In the genomic region with DNA sequence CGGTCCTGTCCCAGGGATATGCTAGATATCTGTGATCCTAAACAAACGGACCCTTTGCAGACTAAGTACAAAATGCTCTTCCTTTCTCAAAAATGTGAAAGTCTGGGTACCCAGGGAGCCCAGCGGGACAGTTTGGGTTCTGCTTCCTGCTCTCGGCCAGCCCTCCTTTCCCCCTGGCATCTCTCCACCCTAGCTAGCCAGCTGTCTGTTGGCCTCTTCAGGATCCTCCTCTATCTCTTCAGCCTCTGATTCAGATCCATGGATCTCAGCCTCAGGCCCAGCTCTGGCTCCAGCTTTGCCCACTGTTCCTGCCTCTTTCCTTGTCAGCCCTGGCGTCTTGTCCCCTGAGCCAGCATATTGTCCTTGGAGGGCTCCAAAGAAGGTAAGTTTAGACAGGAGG, we compare ENCODE assay signal across 10 mouse cellular contexts. TPM values are rescaled to one million over a fixed set of nuclear protein-coding genes. Genes with fewer than 3 reads are reported as not detected.
DNase-seq lines count a peak whose midpoint lies in the region; ATAC-seq and TF ChIP-seq lines count a peak whose summit lies in the region.
"Had no signal": no experiment of that assay in that cellular context is flagged by ENCODE, and none has a peak within 500 bp of the region (broad histone marks: within the 10 kb centered on the region; RNA-seq: fewer than 3 reads in every experiment).

No protein-coding gene starts in this region.

- no peak overlapping the region for H3K4me3 ChIP-seq in layer of hippocampus, adult 2 months
- peak overlapping the region; percentile 66 for H3K4me3 ChIP-seq in embryonic facial prominence, embryonic 10.5 days
- H3K4me3 ChIP-seq in hindbrain, embryonic 11.5 days (ENCODE audit: low read depth, low read length): no peak overlapping the region
- H3K4me3 ChIP-seq in myocyte: peak overlapping the region; percentile 6

- no peaks in the 10 kb centered on the region for H3K36me3 ChIP-seq in embryonic facial prominence, embryonic 10.5 days (replicated peaks)
- H3K36me3 ChIP-seq in hindbrain, embryonic 11.5 days (ENCODE audit: control insufficient read depth, insufficient read depth, low read length): no peaks in the 10 kb centered on the region
- H3K36me3 ChIP-seq in myocyte (ENCODE audit: control insufficient read depth, insufficient read depth): no peaks in the 10 kb centered on the region

- H3K9ac ChIP-seq in hindbrain, embryonic 11.5 days (ENCODE audit: low read depth, low read length): peak overlapping the region; percentile 31; the same call in 1 of the 2 replicates

- no peaks in the 10 kb centered on the region for H3K9me3 ChIP-seq in embryonic facial prominence, embryonic 10.5 days
- no peaks in the 10 kb centered on the region for H3K9me3 ChIP-seq in hindbrain, embryonic 11.5 days (ENCODE audit: control insufficient read depth, low read length)

- ATAC-seq in hindbrain, embryonic 11.5 days (ENCODE audit: low FRiP score): no peak
- ATAC-seq: Patski had no signal

- H3K27ac ChIP-seq in layer of hippocampus, adult 2 months: 0 out of 2 replicates have a peak overlapping the region, but pooled peaks have one; percentile 7
- peak overlapping the region; percentile 96; the same call in 1 of the 2 replicates for H3K27ac ChIP-seq in embryonic facial prominence, embryonic 10.5 days (replicated peaks)
- no peak overlapping the region for H3K27ac ChIP-seq in hindbrain, embryonic 11.5 days (ENCODE audit: low read depth, low read length)

- peaks cover 26% of the 10 kb centered on the region for H3K27me3 ChIP-seq in embryonic facial prominence, embryonic 10.5 days (replicated peaks; ENCODE audit: low read depth, poor library complexity, severe bottlenecking)
- H3K27me3 ChIP-seq in hindbrain, embryonic 11.5 days (ENCODE audit: control insufficient read depth, insufficient read depth, low read length): peaks cover 2% of the 10 kb centered on the region; the same call in 1 of the 2 replicates
- no peaks in the 10 kb centered on the region for H3K27me3 ChIP-seq in myocyte (ENCODE audit: control insufficient read depth, insufficient read depth, insufficient read length)
- H3K27me3 ChIP-seq: Patski had no signal

- peak overlapping the region; percentile 21; the same call in 1 of the 2 replicates for H3K4me2 ChIP-seq in hindbrain, embryonic 11.5 days (replicated peaks; ENCODE audit: low read depth, low read length)
- peak overlapping the region; percentile 76 for H3K4me2 ChIP-seq in myocyte (ENCODE audit: low read depth)

- no peak for TF ChIP-seq CTCF in layer of hippocampus, adult 2 months (conservative IDR thresholded peaks at IDR 0.05)

- peaks cover 68% of the 10 kb centered on the region for H3K4me1 ChIP-seq in embryonic facial prominence, embryonic 10.5 days
- peaks cover 4% of the 10 kb centered on the region; the same call in 1 of the 2 replicates for H3K4me1 ChIP-seq in hindbrain, embryonic 11.5 days (replicated peaks; ENCODE audit: control insufficient read depth, insufficient read depth, low read length)

- H3ac ChIP-seq in myocyte (ENCODE audit: control insufficient read depth, insufficient read length): no peak overlapping the region

- no peaks in the 10 kb centered on the region for H3K79me2 ChIP-seq in myocyte (ENCODE audit: control insufficient read depth, insufficient read depth)

- no peak for TF ChIP-seq POLR2A in myocyte (IDR thresholded peaks at IDR 0.05; ENCODE audit: insufficient read length, low read depth)

- no peak for DNase-seq in layer of hippocampus, adult 2 months (ENCODE audit: low spot score in 2 of 2)
- DNase-seq in layer of hippocampus, adult 18-20 months (ENCODE audit: low spot score in 2 of 2): no peak
- no peak for DNase-seq in embryonic facial prominence, embryonic 10.5 days (ENCODE audit: low spot score)
- DNase-seq in hindbrain, embryonic 11.5 days (ENCODE audit: low spot score): no peak
- DNase-seq in adrenal gland, adult 18-20 months (ENCODE audit: low spot score in 2 of 2): no peak
- no peak for DNase-seq in MN1 (ENCODE audit: low spot score)
- no peak for DNase-seq in urinary bladder, postnatal 36 days (ENCODE audit: low spot score in 2 of 2)

- 86% methylated on average over 5 of the region's 5 CpGs for WGBS in embryonic facial prominence, embryonic 10.5 days
- WGBS in hindbrain, embryonic 11.5 days: 83% methylated on average over 5 of the region's 5 CpGs

TF ChIP-seq in myocyte, 11 proteins besides CTCF, POLR2A, EP300 and RAD21:
- peak in 1 of 3 experiments; percentile 29 for TF ChIP-seq MYOD1 (IDR thresholded peaks at IDR 0.05; ENCODE audit: control insufficient read depth in 1 of 3, insufficient read length in 2 of 3, low read depth in 2 of 3)
- no peak for TF ChIP-seq MAX (IDR thresholded peaks at IDR 0.05; ENCODE audit: low read depth)
- no peak for TF ChIP-seq SRF (IDR thresholded peaks at IDR 0.05; ENCODE audit: control insufficient read depth, insufficient read length, low read depth)
- TF ChIP-seq E2F4 (IDR thresholded peaks at IDR 0.05; ENCODE audit: insufficient read depth): no peak
- TF ChIP-seq MYOG (IDR thresholded peaks at IDR 0.05; ENCODE audit: control insufficient read depth in 1 of 3, insufficient read depth in 1 of 3, insufficient read length in 2 of 3, low read depth in 2 of 3): peak in 1 of 3 experiments; percentile 42

RNA-seq across cellular contexts. Expression of a gene that starts 2.3 kb away (rescaled TPM):
- 1 to 10 TPM; 1.2 to 4.8 TPM for total RNA-seq in layer of hippocampus, adult 2 months (2021)
- 1 to 10 TPM; 1.1 to 2.3 TPM for total RNA-seq in layer of hippocampus, adult 18-20 months (2021)
- polyA plus RNA-seq in embryonic facial prominence, embryonic 10.5 days (2016; fragmentation: Nextera tagmentation; extraction: Ambion mirVana): 1.3 and 3.1 TPM in 2 replicates
- 1.7 and 2.1 TPM in 2 replicates for polyA plus RNA-seq in hindbrain, embryonic 11.5 days (2014; fragmentation: Nextera tagmentation; extraction: Ambion mirVana)
- 12.5 TPM for polyA plus RNA-seq in myocyte (2012; fragmentation: generic; extraction: Trizol)
- total RNA-seq in adrenal gland, adult 18-20 months (2021): 1 to 10 TPM; 2.4 to 7.7 TPM

RNA-seq across cellular contexts. Expression of a gene that starts 14.8 kb away (rescaled TPM):
- 1 to 10 TPM; 6.1 to 7.4 TPM for total RNA-seq in layer of hippocampus, adult 2 months (2021)
- 1 to 10 TPM; 6.0 to 6.3 TPM for total RNA-seq in layer of hippocampus, adult 18-20 months (2021)
- 6.5 and 6.8 TPM in 2 replicates for polyA plus RNA-seq in embryonic facial prominence, embryonic 10.5 days (2016; fragmentation: Nextera tagmentation; extraction: Ambion mirVana)
- polyA plus RNA-seq in hindbrain, embryonic 11.5 days (2014; fragmentation: Nextera tagmentation; extraction: Ambion mirVana): 4.9 and 5.1 TPM in 2 replicates
- polyA plus RNA-seq in myocyte (2012; fragmentation: generic; extraction: Trizol): 0.40 TPM
- total RNA-seq in adrenal gland, adult 18-20 months (2021): 10 to 100 TPM; 16.0 to 27.6 TPM

RNA-seq across cellular contexts. Expression of a gene that starts 20.5 kb away (rescaled TPM):
- total RNA-seq in layer of hippocampus, adult 2 months (2021): not detected
- not detected for total RNA-seq in layer of hippocampus, adult 18-20 months (2021)
- polyA plus RNA-seq in embryonic facial prominence, embryonic 10.5 days (2016; fragmentation: Nextera tagmentation; extraction: Ambion mirVana): 0.07 and 0.10 TPM in 2 replicates
- 0.12 and 0.18 TPM in 2 replicates for polyA plus RNA-seq in hindbrain, embryonic 11.5 days (2014; fragmentation: Nextera tagmentation; extraction: Ambion mirVana)
- not detected for polyA plus RNA-seq in myocyte (2012; fragmentation: generic; extraction: Trizol)
- under 1 TPM; 0.22 to 0.33 TPM for total RNA-seq in adrenal gland, adult 18-20 months (2021)

RNA-seq across cellular contexts. Expression of a gene that starts 24.1 kb away (rescaled TPM):
- under 1 TPM; 0.13 to 0.25 TPM for total RNA-seq in layer of hippocampus, adult 2 months (2021)
- under 1 TPM in 1 of 2 experiments, not detected in 1; 0.12 TPM for total RNA-seq in layer of hippocampus, adult 18-20 months (2021)
- 0.07 and 0.16 TPM in 2 replicates for polyA plus RNA-seq in embryonic facial prominence, embryonic 10.5 days (2016; fragmentation: Nextera tagmentation; extraction: Ambion mirVana)
- polyA plus RNA-seq in hindbrain, embryonic 11.5 days (2014; fragmentation: Nextera tagmentation; extraction: Ambion mirVana): 0.06 and 0.27 TPM in 2 replicates
- 0.41 TPM for polyA plus RNA-seq in myocyte (2012; fragmentation: generic; extraction: Trizol)
- total RNA-seq in adrenal gland, adult 18-20 months (2021): under 1 TPM in 1 of 2 experiments, not detected in 1; 0.13 TPM
- total RNA-seq: gastrocnemius, postnatal 4 days had no signal

RNA-seq across cellular contexts. Expression of a gene that starts 25.0 kb away (rescaled TPM):
- not detected for total RNA-seq in layer of hippocampus, adult 2 months (2021)
- under 1 TPM in 1 of 2 experiments, not detected in 1; 0.18 TPM for total RNA-seq in layer of hippocampus, adult 18-20 months (2021)
- polyA plus RNA-seq in embryonic facial prominence, embryonic 10.5 days (2016; fragmentation: Nextera tagmentation; extraction: Ambion mirVana): 0.07 and 0.44 TPM in 2 replicates
- not detected in 2 replicates for polyA plus RNA-seq in hindbrain, embryonic 11.5 days (2014; fragmentation: Nextera tagmentation; extraction: Ambion mirVana)
- 3.8 TPM for polyA plus RNA-seq in myocyte (2012; fragmentation: generic; extraction: Trizol)
- total RNA-seq in adrenal gland, adult 18-20 months (2021): not detected
- total RNA-seq: gastrocnemius, postnatal 4 days had no signal

Comparison
In these comparisons a context has a peak if more than half of its experiments do, and no peak if none do; other contexts are left out.
1. H3K4me3 ChIP-seq: peak in embryonic facial prominence, embryonic 10.5 days (single experiment) and myocyte (single experiment); none in layer of hippocampus, adult 2 months (single experiment) and hindbrain, embryonic 11.5 days (single experiment).